Mouse (Mus musculus) kidney, adult 9 months (tissue): ENCODE measurements at regions not wholly inside any gene's neighbourhood (a gene's known extent, or its start where the extent isn't known, plus 50 kb on each side); places are given as distances from the start of the nearest gene placed in this dataset.

Source experiments
- DNase-seq: peaks from one replicate; pipeline ENCODE4 v3.0.0; 2022

- peak; percentile 57 for DNase-seq
Observed at GRCm38 (mm10) chr13:51299047-51299760, 109.2 kb upstream of the S1pr3 start.

DNA sequence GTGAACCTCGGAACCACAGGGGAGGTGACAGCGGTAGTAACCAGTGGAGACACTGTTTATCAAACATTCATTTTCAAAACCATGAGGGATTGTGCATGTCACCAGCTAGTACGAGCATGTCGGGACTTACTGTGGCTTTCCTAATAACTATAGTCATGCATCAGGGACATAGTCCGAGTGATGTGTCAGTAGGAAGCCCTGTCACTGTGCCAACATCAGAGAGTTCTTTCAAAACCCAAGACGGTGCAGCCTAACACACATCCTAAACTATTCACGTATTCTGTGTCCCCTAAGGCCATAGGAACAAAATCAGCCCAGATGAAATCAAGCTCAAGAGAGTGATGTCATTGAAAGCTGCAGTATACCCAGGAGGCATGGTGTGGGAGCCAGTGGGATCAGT is 107.0 kb upstream of the S1pr3 start:
- DNase-seq = no peak

DNA sequence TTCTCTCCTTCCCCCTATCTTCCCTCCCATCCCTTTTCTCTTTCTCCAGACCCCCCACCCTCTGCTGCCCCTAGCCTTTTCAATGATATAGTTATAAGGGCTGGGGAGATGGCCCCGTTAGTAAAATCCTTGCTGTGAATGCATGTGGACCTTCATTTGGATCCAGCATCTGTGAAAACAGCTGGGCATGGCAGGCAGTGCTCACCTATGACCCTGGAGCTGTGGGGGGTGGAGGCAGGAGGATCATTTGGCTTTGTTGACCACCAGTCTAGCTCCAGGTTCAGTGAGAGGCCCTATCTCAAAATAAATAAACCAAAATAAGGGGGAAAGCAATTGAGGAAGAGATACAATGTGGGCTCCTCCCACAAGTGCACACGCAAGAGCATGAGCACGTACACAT is 105.3 kb upstream of the S1pr3 start:
- no peak for DNase-seq

- DNase-seq = no peak
Observed at GRCm38 (mm10) chr13:51304631-51305030, 103.8 kb upstream of the S1pr3 start.

GRCm38 (mm10) chr13:51309446-51309845 is 99.0 kb upstream of the S1pr3 start:
- DNase-seq = no peak

DNA sequence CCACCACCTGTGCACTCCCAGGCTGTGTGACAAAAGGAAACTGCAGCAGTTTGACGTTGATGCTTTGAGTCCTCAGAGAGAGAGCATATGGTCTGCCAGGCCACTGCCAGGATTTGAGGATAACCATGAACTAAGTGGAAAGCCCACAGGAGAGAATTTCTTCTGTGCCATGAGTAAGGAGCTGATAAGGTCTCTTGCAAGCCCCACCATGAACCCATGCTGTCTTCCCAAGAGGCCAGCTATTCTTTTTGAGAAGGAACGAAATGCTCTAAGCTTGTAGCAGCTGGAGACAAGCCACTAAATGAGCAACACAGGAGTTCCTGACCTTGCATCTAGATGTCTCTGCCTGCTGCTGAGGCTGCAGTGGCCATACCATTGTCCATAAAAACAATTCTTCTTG is 98.4 kb upstream of the S1pr3 start:
- DNase-seq = no peak

DNA sequence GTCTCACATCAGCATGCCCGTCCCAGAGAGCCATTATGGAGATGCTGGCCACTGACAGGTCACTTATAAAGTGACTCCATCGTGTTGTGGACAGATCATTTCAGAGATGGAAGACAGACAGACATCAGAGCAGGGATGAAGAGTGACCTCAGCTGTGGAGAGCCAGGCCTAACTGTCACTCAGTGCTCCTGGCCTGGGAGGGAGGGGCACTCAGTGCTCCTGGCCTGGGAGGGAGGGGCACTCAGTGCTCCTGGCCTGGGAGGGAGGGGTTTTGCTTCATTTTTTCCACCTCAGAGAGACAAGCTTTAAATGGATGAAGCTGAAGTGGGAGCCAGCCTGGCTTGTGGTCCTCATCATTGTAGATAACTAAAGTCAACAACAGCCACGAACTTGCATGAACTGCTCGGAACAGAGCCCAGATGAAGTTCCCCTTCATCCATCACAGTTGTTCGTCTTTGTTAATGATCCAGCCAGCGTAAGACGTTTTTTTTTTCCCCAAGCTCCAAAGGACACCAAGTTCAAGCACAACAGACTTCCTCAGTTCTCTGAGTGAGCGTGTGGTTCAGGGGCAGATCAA is 96.7 kb upstream of the S1pr3 start:
- peak; percentile 44 for DNase-seq

GRCm38 (mm10) chr13:51313129-51313850 is 95.1 kb upstream of the S1pr3 start:
- DNase-seq = peak; percentile 26

GRCm38 (mm10) chr13:51314541-51314977 is 93.9 kb upstream of the S1pr3 start:
- peak; percentile 46 for DNase-seq

DNA sequence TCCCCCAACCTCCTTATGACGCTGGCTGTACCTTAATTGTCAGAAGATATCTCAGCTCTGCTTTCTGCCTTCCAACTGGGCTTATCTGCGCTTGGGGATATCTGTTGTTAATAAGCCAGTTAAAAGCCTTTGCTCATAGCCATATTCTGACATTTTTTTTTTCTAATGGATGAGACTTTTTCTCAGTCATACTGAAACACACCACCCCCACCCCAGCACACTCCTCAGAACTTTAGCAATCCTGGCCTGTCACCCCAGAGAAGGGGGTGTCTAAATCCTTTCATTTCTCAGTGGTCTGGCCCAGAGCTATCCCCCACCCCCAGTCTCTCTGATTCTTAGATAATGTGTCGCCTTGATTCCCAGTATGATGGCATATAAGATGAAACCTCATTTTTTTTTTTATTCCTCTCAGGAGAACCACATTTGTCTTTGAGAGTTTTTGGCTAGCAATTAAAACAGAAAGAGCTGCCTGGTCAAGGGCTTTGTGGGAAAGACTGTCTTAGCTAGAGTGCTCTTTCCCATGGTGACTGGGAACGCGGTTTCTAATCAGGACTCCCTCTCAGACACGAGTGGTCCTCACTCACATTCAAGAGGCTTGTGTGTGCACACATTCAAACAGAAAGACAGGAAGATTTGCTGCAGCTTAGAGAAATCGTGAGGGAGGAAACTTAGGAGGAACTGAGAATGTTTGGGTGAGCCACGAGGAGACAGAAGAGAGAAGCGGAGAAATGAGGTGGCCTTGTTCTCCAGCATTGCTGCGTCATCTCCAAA is 93.2 kb upstream of the S1pr3 start:
- no peak for DNase-seq

- DNase-seq = no peak
Observed at GRCm38 (mm10) chr13:51315779-51316041, 92.7 kb upstream of the S1pr3 start.

- peak; percentile 8 for DNase-seq
Observed at GRCm38 (mm10) chr13:51323058-51323715, 85.3 kb upstream of the S1pr3 start.

DNA sequence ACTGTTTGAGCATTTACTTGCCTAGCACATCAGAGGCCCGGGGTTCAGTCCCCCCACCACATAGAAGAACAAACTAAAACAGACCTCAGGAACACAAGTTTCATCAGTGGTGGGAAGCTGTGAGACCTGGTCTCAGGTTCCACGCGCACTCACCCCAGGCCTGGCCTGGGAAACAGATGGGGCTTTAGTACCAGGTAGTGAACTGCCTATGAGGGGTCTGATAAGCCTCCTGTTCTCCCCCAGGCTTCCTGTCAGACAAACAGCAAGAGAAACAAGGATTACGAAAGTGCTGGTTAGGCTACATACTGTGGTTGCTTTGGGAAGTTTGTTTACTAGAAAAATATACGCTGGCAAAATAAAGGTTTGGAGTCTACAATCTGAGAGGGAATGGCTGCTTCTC is 83.7 kb upstream of the S1pr3 start:
- no peak for DNase-seq

GRCm38 (mm10) chr13:51325298-51325697 is 83.1 kb upstream of the S1pr3 start:
- DNase-seq = no peak

- no peak for DNase-seq
Observed at GRCm38 (mm10) chr13:51326128-51326527, 82.3 kb upstream of the S1pr3 start.

- no peak for DNase-seq
Observed at GRCm38 (mm10) chr13:51328131-51328970, 80.1 kb upstream of the S1pr3 start.

- no peak for DNase-seq
Observed at GRCm38 (mm10) chr13:51328971-51329346, 79.5 kb upstream of the S1pr3 start.

DNA sequence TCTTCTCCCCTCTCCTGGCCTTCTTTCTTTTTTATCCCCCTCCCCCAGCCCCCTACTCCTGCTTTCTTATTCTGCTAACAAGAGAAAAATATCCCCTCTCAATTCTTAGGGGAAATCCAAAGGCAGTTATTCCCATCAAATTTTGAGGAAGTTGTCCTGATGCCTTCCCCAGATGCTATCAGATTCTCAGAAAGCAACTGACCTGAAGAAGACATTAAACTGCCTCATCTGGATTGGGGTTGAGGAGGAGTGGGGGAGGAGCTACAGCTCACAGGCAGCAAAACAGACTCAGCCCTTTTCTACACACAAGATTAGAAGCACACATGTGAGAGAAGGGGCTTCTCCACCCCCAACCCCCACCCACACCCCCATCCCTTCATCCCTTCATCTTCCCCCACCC is 78.7 kb upstream of the S1pr3 start:
- no peak for DNase-seq

DNA sequence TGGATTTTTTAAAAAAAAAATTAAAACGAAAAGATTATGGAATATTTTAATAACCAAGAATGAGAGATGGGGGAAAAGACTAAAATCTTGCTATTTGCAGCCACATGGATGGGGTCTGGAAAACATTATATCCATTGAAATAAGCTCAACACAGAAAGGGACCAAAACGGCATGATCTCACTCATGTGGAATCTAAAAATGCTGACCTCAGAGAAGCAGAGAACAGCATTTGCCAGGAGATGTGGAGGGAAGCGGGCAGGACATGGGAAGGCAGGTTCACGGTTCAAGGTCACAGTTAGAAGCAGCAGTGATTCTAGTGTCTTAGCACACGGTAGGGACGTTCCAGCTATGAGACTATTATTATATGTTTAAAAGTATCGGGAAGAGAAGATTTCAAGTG is 76.2 kb upstream of the S1pr3 start:
- no peak for DNase-seq

- DNase-seq = no peak
Observed at GRCm38 (mm10) chr13:51333481-51333880, 75.0 kb upstream of the S1pr3 start.

GRCm38 (mm10) chr13:51336726-51337125 is 71.7 kb upstream of the S1pr3 start:
- no peak for DNase-seq

DNA sequence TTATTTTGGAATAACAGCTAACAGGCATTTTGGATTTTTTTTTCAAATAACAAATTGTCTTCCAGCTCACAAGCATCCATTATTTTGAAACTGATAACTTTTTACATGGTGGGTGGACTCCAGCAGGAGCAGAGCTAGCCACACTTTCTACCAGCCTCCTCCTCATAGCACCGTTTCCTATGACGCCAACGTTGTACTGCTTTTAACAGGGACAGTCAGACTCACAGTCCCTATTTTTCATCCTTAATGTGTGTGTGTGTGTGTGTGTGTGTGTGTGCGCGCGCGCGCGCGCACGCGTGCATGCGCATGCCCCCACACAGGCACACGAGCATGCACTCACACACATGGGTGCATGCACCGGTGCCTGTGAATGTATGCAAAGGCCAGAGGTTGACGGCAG is 70.5 kb upstream of the S1pr3 start:
- DNase-seq = no peak
